Mouse (Mus musculus): ENCODE data around the gene Lhx1. TPM values are rescaled to one million over a fixed set of nuclear protein-coding genes. Genes with fewer than 3 reads are reported as not detected.

The Lhx1 gene
- polyA plus RNA-seq (2014; fragmentation: Illumina TruSeq; extraction: RNeasy Lipid Tissue Mini Kit (QIAGEN cat#74804); ENCODE audit: low read depth, low replicate concordance) = 0.89 TPM

DNA sequence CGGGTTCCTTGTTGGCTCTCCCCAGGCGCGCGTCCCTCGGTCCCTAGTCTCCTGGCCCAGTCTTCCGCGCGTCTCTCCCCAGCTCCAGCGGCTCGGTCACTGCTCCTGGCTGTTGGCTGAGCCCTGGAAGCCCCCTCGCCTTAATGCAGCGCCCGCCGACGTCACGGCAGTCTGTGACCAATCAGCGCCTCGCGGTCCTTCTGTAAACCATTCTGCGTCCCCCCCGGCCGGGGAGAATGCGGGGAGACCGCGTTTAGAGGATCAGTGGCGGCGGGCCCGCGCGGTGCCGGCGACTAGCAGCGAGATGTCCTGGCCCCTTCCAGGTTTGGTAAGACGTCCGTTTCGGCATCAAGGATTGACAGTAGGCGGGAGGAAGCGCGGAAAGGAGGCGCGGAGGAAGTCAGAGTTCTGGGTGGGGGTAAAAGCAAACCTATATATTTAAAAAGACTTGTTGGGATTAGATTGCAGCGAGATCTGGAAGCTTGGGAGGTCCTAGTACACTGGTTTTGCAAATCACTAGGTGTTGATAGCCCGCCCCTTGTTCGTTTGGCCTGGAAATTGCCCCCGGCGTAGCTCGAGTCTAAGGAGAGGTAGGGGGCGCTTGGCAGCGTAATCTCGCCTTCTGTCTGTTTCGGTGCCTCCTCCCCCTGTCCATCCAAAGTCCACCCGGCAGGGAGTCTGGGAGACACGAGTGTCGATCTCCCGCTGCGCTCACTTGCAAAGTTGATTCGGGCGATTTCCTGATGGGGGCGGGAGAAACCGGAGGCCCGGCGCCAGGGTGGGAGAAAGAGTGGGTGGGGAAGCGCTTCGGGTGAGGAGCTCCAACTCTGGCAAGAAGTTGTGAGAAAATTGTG, at the start of gene Lhx1:
Lhx1 (minus strand) TSS at position 115 of the 854 bp plus-strand sequence.

DNA sequence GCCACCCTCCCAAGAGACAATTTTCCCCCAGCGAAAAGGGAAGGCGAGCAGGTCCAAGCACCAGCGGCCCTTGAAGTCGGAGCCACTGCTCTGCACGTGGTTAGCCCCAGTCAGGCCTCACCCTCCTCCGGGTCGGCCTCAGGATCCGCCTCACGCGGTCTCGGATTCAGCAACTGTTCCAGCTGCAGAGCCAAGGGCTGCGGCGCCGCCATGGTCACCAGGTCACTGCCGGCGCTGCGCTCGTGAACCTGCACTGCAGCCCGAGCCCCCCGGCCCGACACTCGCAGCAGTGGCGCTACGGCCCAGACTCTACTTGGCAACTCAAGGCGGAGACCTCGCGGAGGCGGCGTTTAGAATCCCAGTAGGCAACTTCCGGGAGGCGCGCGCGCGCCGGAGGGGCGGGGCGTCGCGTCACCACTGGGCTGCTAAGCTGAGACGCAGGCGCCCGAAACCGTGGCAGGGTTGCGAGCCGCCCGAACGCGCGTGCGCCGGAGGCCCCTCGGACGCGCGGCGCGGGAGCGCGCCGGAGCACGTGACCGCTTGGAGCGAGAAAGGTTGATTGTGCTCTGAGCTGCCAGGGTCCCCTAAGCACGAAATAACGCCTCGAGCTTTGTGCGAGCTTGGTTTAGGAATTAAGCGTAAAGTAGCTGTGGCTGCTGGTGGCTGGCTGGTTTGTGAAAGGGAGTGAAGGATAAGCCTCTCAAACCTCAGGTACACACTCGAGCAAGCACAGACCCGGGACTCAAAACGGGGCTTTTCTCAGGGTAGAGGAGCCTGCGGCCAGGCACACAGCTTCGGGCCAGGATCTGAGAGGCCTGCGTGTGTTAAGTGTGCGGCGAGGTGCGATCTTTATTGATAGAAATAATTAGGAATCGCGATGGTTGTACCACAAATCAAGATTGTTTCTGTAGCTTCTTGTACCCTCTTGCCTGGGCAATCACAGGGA, 11.9 kb downstream of the Lhx1 start, which contains the start of gene Aatf:
Aatf (minus strand) TSS at position 352 of the 946 bp plus-strand sequence.

Other genes with a start within 250 kb of the Lhx1 start
- gene Aatf, start 12.0 kb downstream of the Lhx1 start, polyA plus RNA-seq (2014; fragmentation: Illumina TruSeq; extraction: RNeasy Lipid Tissue Mini Kit (QIAGEN cat#74804); ENCODE audit: low read depth, low replicate concordance) = 18.2 TPM